Mouse (Mus musculus) embryonic facial prominence, embryonic 14.5 days (tissue): ENCODE measurements around the gene Obscn. TPM values are rescaled to one million over a fixed set of nuclear protein-coding genes. Genes with fewer than 3 reads are reported as not detected.

Experiments
- ATAC-seq: fragments of 200-750 bp; cut with Nextera tagmentation; 2 replicates; pipeline ENCODE4 v1.8.0; 2017; ENCODE audit warnings: low read depth, moderate number of reproducible peaks, moderate TSS enrichment
- DNase-seq: peaks from one replicate; pipeline ENCODE4 v3.0.0-alpha.2; 2015; ENCODE audit warnings: low spot score
- H3K27ac ChIP-seq: fragments of 300-500 bp; sonication (generic); replicated peaks from 2 replicates; pipeline ENCODE4 v1.5.1; 2014; ENCODE audit warnings: low read depth, mild to moderate bottlenecking, low read length, moderate library complexity
- H3K27me3 ChIP-seq: fragments of 300-500 bp; sonication (generic); replicated peaks from 2 replicates; pipeline ENCODE4 v1.6.1; 2014; ENCODE audit warnings: low read length; ENCODE audit not compliant: control insufficient read depth, insufficient read depth
- H3K36me3 ChIP-seq: fragments of 300-500 bp; sonication (generic); 2 replicates; pipeline ENCODE4 v1.6.1; 2014; ENCODE audit warnings: low read length, mixed read lengths; ENCODE audit not compliant: control insufficient read depth, insufficient read depth
- H3K4me1 ChIP-seq: fragments of 300-500 bp; sonication (generic); 2 replicates; pipeline ENCODE4 v1.6.1; 2014; ENCODE audit warnings: antibody characterized with exemption, low read length; ENCODE audit not compliant: control insufficient read depth, insufficient read depth
- H3K4me2 ChIP-seq: fragments of 300-500 bp; sonication (generic); 2 replicates; pipeline ENCODE4 v1.6.1; 2014; ENCODE audit warnings: low read depth, mild to moderate bottlenecking, low read length, moderate library complexity, mixed read lengths
- H3K4me3 ChIP-seq: fragments of 300-500 bp; sonication (generic); 2 replicates; pipeline ENCODE4 v1.5.1; 2014; ENCODE audit warnings: low read depth, mild to moderate bottlenecking, low read length
- H3K9ac ChIP-seq: fragments of 300-500 bp; sonication (generic); 2 replicates; pipeline ENCODE4 v1.6.1; 2014; ENCODE audit warnings: low read depth, mild to moderate bottlenecking, low read length, moderate library complexity, mixed read lengths
- H3K9me3 ChIP-seq: fragments of 300-500 bp; sonication (generic); 2 replicates; pipeline ENCODE4 v1.6.1; 2016; ENCODE audit warnings: low read length; ENCODE audit not compliant: control insufficient read depth
- WGBS: fragments of 180-500 bp; shearing (Covaris S2); extraction: QIAGEN DNeasy Blood & Tissue Kit; methylation state at CpG from one replicate; pipeline ENCODE4 v1.1.7; 2014; 5-methylcytosine and 5-hydroxymethylcytosine counted together
- polyA plus RNA-seq: library from polyadenylated mRNA; unstranded; fragments of >200 nt; fragmentation: Nextera tagmentation; extraction: Ambion mirVana; gene quantifications from 2 replicates; pipeline ENCODE4 v1.2.1, GENCODE M21; 2014

The Obscn gene
- polyA plus RNA-seq, 1 experiment from 2014 or later = 9.2 TPM

DNA sequence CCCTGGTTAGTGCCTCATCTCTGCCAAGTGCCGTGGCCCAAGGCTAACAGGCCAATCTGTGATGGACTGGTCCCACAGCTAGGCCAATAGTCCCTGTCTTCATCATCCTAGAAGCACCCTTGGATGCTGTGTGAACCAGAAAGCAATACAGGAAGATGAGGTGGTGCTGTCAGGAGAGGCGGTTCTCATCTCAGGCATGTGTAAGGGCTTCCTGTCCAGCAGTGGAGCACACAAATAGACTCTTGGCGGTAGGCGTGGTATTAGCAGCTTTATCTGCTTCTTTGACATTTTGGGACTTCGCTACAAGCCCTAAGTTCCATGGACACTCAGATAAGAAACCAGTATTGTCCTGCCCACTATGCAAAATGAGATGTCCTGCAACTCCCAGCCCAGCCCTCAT, 138.7 kb downstream of the Obscn start:
- no peak for DNase-seq
- Histone ChIP-seq H3K27ac (no peak overlapping the region), H3K4me1 (peaks cover 6% of the 10 kb centered on the region; the same call in 1 of the 2 replicates), H3K4me2 (no peak overlapping the region), H3K36me3 (no peaks in the 10 kb centered on the region), H3K9me3 (no peaks in the 10 kb centered on the region), H3K9ac (no peak overlapping the region), H3K4me3 (no peak overlapping the region), H3K27me3 (peaks cover 21% of the 10 kb centered on the region)
- WGBS = 86% methylated on average over 5 of the region's 5 CpGs
- ATAC-seq = no peak

DNA sequence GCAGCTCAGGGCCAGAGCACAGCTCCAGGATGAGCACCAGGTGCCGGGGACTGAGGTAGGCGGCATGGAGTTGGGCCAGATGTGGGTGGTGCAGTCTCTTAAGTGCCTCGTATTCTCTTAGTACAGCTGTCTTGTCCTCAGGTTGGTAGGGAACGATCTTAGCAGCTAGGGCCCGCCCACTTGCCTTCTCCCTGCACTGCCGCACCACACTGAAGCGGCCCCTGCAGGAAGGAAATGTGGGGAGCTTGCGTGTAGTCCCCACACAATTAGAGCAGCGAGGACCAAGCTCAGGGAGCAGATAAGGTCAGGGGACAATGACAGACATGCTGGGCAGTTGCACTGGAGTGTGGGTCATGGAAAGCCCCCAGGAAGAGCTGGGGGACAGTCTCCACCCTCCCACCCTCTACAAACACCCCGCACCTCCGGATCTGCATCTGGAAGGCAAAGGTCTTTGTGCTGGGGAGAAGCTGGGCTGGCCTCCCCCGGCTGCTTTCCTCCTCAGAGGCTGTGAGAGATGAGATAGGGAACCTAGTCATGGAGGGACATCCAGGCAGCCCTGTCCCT, 140.3 kb downstream of the Obscn start:
- no peaks in the 10 kb centered on the region for H3K9me3 ChIP-seq
- no peak overlapping the region for H3K9ac ChIP-seq
- peaks cover 21% of the 10 kb centered on the region for H3K27me3 ChIP-seq
- ATAC-seq = no peak
- DNase-seq = no peak
- peaks cover 6% of the 10 kb centered on the region; the same call in 1 of the 2 replicates for H3K4me1 ChIP-seq
- 45% methylated on average over 12 of the region's 12 CpGs for WGBS
- no peak overlapping the region for H3K27ac ChIP-seq
- H3K36me3 ChIP-seq = 0 out of 2 replicates have a peak, but pooled peaks cover 5% of the 10 kb centered on the region
- H3K4me2 ChIP-seq = no peak overlapping the region; the same call in 1 of the 2 replicates
- H3K4me3 ChIP-seq = no peak overlapping the region

DNA sequence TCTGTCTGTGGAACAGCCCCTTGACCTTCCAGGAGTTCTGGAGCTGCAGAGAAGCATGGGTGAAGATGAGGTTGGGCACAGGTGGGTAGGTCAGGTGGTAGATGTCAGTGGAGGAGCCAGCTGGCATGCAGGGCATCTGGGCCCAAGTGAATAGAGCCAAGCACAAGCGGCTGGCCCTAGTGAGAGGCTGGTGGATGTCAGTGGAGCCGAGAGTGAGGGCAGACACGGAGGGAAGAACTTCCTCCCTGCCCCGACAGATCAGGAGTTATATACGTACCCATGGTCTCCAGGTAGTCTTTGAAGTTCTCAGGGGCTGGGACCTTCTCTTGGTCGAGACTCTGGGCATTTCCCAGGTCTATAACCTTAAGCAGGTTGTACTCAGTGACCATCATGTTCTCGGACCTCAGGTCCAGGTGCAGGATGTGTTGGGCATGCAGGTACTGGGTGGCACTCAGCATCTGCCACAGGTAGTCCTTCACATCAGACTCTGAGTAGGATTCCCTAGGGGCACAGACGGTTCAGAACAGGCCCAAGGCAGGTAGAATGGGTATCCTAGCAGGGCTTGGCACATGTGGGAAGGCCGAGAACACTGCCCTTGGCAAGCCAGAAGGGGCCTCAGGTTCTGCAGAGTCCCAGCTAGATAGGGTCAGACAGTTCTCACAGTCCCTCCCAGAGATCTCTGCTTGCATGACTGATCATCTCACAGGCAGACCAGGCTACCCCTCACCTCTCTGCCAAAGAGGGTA, 141.0 kb downstream of the Obscn start:
- Histone ChIP-seq H3K9ac (no peak overlapping the region), H3K36me3 (peaks cover 10% of the 10 kb centered on the region), H3K4me2 (no peak overlapping the region), H3K9me3 (no peaks in the 10 kb centered on the region), H3K27me3 (peaks cover 21% of the 10 kb centered on the region), H3K4me1 (peaks cover 6% of the 10 kb centered on the region; the same call in 1 of the 2 replicates), H3K27ac (no peak overlapping the region), H3K4me3 (no peak overlapping the region)
- 82% methylated on average over 9 of the region's 9 CpGs for WGBS
- DNase-seq (no peak), ATAC-seq (no peak)

DNA sequence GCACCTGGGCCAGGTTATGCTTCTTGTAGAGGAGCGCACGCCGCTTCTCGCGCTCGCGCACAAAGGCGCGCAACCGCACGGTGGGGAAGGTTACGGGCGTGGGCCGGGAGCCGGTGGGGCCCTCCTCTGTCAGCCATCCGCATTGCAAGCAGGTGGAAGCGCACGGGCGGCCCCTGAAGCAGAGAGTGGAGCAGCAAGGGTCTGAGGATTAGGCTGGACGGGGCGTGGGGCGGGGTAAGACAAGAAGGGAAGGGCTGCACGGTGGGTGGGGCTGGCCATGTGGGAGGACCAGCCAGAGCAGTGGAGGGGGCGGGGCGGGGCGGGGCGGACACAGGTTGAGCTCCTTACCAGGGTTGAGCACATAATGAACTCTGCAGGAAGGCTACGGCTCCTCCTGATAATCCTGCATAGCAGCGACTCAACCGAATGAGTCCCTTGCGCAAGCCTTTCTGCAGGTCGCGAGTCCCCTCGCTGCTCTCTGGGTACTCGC, 141.8 kb downstream of the Obscn start:
- 2% methylated on average over 31 of the region's 35 CpGs for WGBS
- H3K27ac ChIP-seq = no peak overlapping the region
- peak overlapping the region; percentile 52 for H3K9ac ChIP-seq
- H3K4me1 ChIP-seq = peaks cover 6% of the 10 kb centered on the region; the same call in 1 of the 2 replicates
- peaks cover 18% of the 10 kb centered on the region for H3K36me3 ChIP-seq
- DNase-seq (peak; percentile 76), ATAC-seq (peak; percentile 90)
- H3K4me2 ChIP-seq = peak overlapping the region; percentile 64
- peak overlapping the region; percentile 39 for H3K4me3 ChIP-seq
- H3K9me3 ChIP-seq = no peaks in the 10 kb centered on the region
- H3K27me3 ChIP-seq = peaks cover 21% of the 10 kb centered on the region

DNA sequence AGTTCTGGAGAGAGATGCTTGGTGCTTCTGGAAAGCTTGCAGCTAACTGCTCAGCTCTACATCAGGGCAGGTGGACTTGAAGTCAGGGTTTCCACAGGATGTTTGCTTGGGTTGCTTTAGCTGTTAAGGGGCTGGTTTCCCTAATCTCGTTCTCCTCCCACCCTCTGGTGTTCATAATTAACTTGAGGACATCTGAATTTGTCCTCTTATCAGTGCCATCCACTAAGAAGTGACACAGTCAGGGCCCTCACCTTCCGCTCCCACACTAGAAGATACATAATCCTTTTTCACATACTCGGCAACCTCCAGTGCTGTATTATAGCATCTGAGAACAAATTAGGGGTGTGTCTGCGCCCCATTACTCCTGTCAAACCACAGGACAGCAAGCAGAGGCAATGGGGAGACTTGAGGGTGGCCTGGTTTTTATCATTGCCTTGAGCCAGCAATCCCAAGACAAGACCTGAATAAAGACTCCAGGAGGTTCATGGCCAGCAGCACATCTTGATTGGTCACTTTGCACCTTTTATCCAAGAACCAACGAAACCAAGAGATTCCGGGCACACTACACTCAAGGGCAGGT, 143.0 kb downstream of the Obscn start:
- peaks cover 29% of the 10 kb centered on the region for H3K36me3 ChIP-seq

DNA sequence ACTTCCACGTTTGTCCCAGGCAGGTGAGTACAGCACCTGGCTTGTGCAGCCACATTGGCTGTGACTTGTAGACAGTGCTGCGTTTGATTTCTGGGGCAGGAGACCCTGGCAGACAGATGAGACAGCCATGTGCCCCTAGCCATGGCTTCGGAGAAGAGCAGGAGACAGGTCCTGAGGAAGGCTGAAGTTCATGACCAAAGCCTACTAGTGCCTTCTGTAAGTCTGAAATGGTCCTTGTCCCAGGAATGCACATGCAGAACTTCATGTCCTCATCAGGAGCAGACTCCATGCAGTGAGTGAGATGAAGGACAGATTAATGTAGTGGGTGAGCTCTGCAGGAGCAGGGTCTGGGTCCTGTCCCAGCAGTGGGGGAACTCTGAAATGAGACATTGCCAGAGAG, 144.3 kb downstream of the Obscn start:
- no peaks in the 10 kb centered on the region for H3K9me3 ChIP-seq
- DNase-seq (no peak), ATAC-seq (no peak)
- no peak overlapping the region for H3K27ac ChIP-seq
- H3K27me3 ChIP-seq = peaks cover 21% of the 10 kb centered on the region
- peaks cover 42% of the 10 kb centered on the region for H3K36me3 ChIP-seq
- 82% methylated on average over 3 of the region's 3 CpGs for WGBS
- H3K4me2 ChIP-seq = no peak overlapping the region
- H3K9ac ChIP-seq = no peak overlapping the region
- H3K4me3 ChIP-seq = no peak overlapping the region
- peaks cover 6% of the 10 kb centered on the region; the same call in 1 of the 2 replicates for H3K4me1 ChIP-seq

More for the DNA sequence above, 143.0 kb downstream of the Obscn start:
- Histone ChIP-seq H3K27me3 (peaks cover 21% of the 10 kb centered on the region), H3K9ac (no peak overlapping the region), H3K4me3 (no peak overlapping the region), H3K27ac (no peak overlapping the region), H3K4me2 (no peak overlapping the region), H3K4me1 (peaks cover 6% of the 10 kb centered on the region; the same call in 1 of the 2 replicates), H3K9me3 (no peaks in the 10 kb centered on the region)
- 85% methylated on average over 6 of the region's 6 CpGs for WGBS
- ATAC-seq (no peak), DNase-seq (no peak)

DNA sequence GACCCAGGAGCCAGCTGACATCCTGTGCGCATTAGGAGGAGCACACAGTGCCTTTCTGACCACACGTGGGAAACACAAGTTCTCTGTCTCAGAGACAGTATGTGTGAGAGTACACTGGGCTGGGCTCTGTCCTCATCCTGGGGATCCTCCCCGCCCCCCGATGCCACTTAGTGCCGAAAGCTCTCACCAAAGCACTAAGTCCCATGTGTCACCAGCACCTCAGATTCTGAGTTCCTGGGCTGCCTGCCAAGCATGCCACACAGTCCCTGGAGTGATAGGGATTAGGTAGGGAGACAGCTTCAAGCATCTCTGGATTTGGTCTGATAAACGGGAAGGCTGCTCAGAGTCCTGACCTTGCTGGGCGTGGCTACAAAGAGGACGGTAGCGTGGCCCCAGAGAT, 145.4 kb downstream of the Obscn start:
- Histone ChIP-seq H3K36me3 (peaks cover 52% of the 10 kb centered on the region), H3K4me1 (peaks cover 6% of the 10 kb centered on the region; the same call in 1 of the 2 replicates), H3K4me2 (no peak overlapping the region), H3K27me3 (peaks cover 21% of the 10 kb centered on the region), H3K9me3 (no peaks in the 10 kb centered on the region), H3K4me3 (no peak overlapping the region), H3K27ac (no peak overlapping the region), H3K9ac (no peak overlapping the region)
- 82% methylated on average over 9 of the region's 9 CpGs for WGBS
- DNase-seq = peak; percentile 20
- no peak for ATAC-seq

DNA sequence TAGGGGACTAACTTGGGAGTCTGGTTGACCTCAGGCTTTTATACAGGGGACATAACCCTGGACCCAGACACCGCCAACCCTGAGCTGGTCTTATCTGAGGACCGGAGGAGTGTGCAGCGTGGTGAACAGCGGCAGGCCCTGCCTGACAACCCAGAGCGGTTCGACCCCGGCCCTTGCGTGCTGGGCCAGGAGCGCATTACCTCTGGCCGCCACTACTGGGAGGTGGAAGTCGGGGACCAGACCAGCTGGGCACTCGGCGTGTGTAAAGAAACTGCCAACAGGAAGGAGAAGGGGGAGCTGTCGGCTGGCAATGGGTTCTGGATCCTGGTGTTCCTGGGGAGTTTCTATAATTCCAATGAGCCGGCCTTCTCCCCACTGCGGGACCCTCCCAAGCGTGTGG, 146.1 kb downstream of the Obscn start:
- H3K36me3 ChIP-seq = peaks cover 58% of the 10 kb centered on the region
- peaks cover 19% of the 10 kb centered on the region for H3K27me3 ChIP-seq
- ATAC-seq (no peak), DNase-seq (no peak)
- no peak overlapping the region for H3K27ac ChIP-seq
- WGBS = 90% methylated on average over 13 of the region's 17 CpGs
- H3K4me1 ChIP-seq = peaks cover 6% of the 10 kb centered on the region; the same call in 1 of the 2 replicates
- H3K4me3 ChIP-seq = no peak overlapping the region
- no peak overlapping the region for H3K9ac ChIP-seq
- no peaks in the 10 kb centered on the region for H3K9me3 ChIP-seq
- H3K4me2 ChIP-seq = no peak overlapping the region
